Mouse (Mus musculus) left cerebral cortex, postnatal 14 days (tissue): ENCODE measurements around the gene Gm10310. TPM values are rescaled to one million over a fixed set of nuclear protein-coding genes. Genes with fewer than 3 reads are reported as not detected.
"Not testable (repeated sequence)": the region's sequence is repeated elsewhere in the genome, so short reads cannot be mapped to it uniquely, and the experiment has no call there.

Source experiments
- DNase-seq, 2 experiments: peaks; one replicate each; pipeline ENCODE4 v3.0.0; 2021 to 2022; ENCODE audit warnings: low spot score in 2 of 2, mixed read lengths in 1 of 2
- intact Hi-C: fragments of 180-260 bp; cut with DNase I; formaldehyde crosslinking; loops from one replicate; pipeline ENCODE4 v1.15.1; 2025
- long read RNA-seq, 2 experiments: library from polyadenylated mRNA; stranded (forward); transcript quantifications; one replicate each; pipeline ENCODE4 v2.0.0; 2021
- total RNA-seq, 2 experiments: library from RNA; stranded (reverse); gene quantifications; 2 replicates each; pipeline ENCODE4 v1.2.3; 2021

Gm10310 gene
- total RNA-seq, result not detected
- long read RNA-seq, experiment 1, result 0 reads
- long read RNA-seq, experiment 2, result 0 reads

GRCm38 (mm10) chr10:129984962-129985361, at the start of gene Gm10310:
Gene Gm10310, minus strand, starts transcription at chr10:129985062.
- DNase-seq, intact Hi-C loops: not testable (repeated sequence)

- DNase-seq, result no peak
- intact Hi-C loops, result no loop called here
Measured at GRCm38 (mm10) chr10:130030048-130030447, 45.2 kb upstream of the Gm10310 start, which contains the start of gene Olfr821. Gene Olfr821, plus strand, starts transcription at chr10:130030348.

GRCm38 (mm10) chr10:130012321-130012720, 27.5 kb upstream of the Gm10310 start, which contains the start of gene Olfr820:
Gene Olfr820, plus strand, starts transcription at chr10:130012621.
- DNase-seq, result no peak
- intact Hi-C loops, result no loop called here

GRCm38 (mm10) chr10:130005366-130005765, 20.5 kb upstream of the Gm10310 start:
- intact Hi-C loops, DNase-seq: not testable (repeated sequence)

- DNase-seq, intact Hi-C loops: not testable (repeated sequence)
Measured at GRCm38 (mm10) chr10:130004104-130004503, 19.2 kb upstream of the Gm10310 start.

- DNase-seq, intact Hi-C loops: not testable (repeated sequence)
Measured at GRCm38 (mm10) chr10:129981867-129982266, 3.0 kb downstream of the Gm10310 start.

GRCm38 (mm10) chr10:129976040-129976439, 8.8 kb downstream of the Gm10310 start, which contains the start of gene Olfr247:
Gene Olfr247, minus strand, starts transcription at chr10:129976140.
- DNase-seq, intact Hi-C loops: not testable (repeated sequence)

GRCm38 (mm10) chr10:129972994-129973393, 11.9 kb downstream of the Gm10310 start:
- intact Hi-C loops, DNase-seq: not testable (repeated sequence)

GRCm38 (mm10) chr10:129967166-129967565, 17.7 kb downstream of the Gm10310 start, which contains the start of gene Olfr819:
Gene Olfr819, minus strand, starts transcription at chr10:129967266.
- DNase-seq, intact Hi-C loops: not testable (repeated sequence)

GRCm38 (mm10) chr10:129966232-129966631, 18.6 kb downstream of the Gm10310 start:
- intact Hi-C loops, DNase-seq: not testable (repeated sequence)

- intact Hi-C loops, result no loop called here
- no peak for DNase-seq
Measured at GRCm38 (mm10) chr10:129949000-129949399, 35.9 kb downstream of the Gm10310 start, which contains the start of gene Olfr818. Gene Olfr818, minus strand, starts transcription at chr10:129949100.

Other genes with a start within 250 kb of the Gm10310 start
- not detected for gene Olfr806, start 243.1 kb downstream of the Gm10310 start, total RNA-seq
- gene Olfr807, start 227.3 kb downstream of the Gm10310 start, total RNA-seq, result not detected
- not detected for gene Olfr808, start 219.6 kb downstream of the Gm10310 start, total RNA-seq
- not detected for gene Olfr809, start 210.4 kb downstream of the Gm10310 start, total RNA-seq
- not detected for gene Olfr810, start 190.1 kb downstream of the Gm10310 start, total RNA-seq
- not detected for gene Olfr811, start 180.7 kb downstream of the Gm10310 start, total RNA-seq
- not detected for gene Olfr812, start 139.0 kb downstream of the Gm10310 start, total RNA-seq
- not detected for gene Olfr813, start 129.7 kb downstream of the Gm10310 start, total RNA-seq
- not detected for gene Olfr814, start 105.2 kb downstream of the Gm10310 start, total RNA-seq
- not detected for gene Olfr815, start 79.2 kb downstream of the Gm10310 start, total RNA-seq
- not detected for gene Olfr816, start 69.5 kb downstream of the Gm10310 start, total RNA-seq
- not detected for gene Olfr818, start 36.0 kb downstream of the Gm10310 start, total RNA-seq
- gene Olfr819, start 17.8 kb downstream of the Gm10310 start, total RNA-seq, result not detected
- gene Olfr247, start 8.9 kb downstream of the Gm10310 start, total RNA-seq, result not detected
- not detected for gene Olfr820, start 27.6 kb upstream of the Gm10310 start, total RNA-seq
- gene Olfr821, start 45.3 kb upstream of the Gm10310 start, total RNA-seq, result not detected
- gene Olfr822, start 86.1 kb upstream of the Gm10310 start, total RNA-seq, result not detected
- not detected for gene Olfr823, start 130.3 kb upstream of the Gm10310 start, total RNA-seq
- not detected for gene Olfr824, start 144.9 kb upstream of the Gm10310 start, total RNA-seq
- not detected for gene Olfr825, start 181.7 kb upstream of the Gm10310 start, total RNA-seq
- gene Olfr826, start 199.1 kb upstream of the Gm10310 start, total RNA-seq, result not detected
- gene Olfr827, start 229.3 kb upstream of the Gm10310 start, total RNA-seq, result not detected